Mouse (Mus musculus): ENCODE measurements at regions not wholly inside any gene's neighbourhood (a gene's known extent, or its start where the extent isn't known, plus 50 kb on each side); places are given as distances from the start of the nearest gene placed in this dataset.

DNA sequence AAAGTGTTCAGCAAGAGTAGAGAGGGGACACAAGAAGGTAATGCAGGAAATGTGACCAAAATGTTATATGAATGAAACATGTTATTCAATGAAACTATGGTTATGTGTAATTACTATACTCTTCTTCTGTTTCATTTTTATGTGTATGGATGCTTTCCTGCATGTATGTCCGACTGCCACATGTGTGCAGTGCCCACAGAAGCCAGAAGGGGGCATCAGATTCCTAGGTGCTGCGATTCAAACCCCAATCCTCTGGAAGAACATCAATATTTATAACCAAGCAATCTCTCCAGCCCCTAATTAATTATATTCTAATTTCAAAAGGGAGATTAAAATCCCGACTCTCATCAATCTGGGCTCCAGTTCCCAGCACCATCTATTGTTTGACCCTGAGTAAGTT is 78.7 kb upstream of the Rbbp6 start:
- TF ChIP-seq CTCF (IDR thresholded peaks at IDR 0.05; ENCODE audit: low read depth, low read length) (peak; percentile 29), POLR2A (IDR thresholded peaks at IDR 0.05; ENCODE audit: insufficient read depth, low read length) (no peak)
